Mouse (Mus musculus) embryonic facial prominence, embryonic 11.5 days (tissue): ENCODE results near the gene H6pd. TPM values are rescaled to one million over a fixed set of nuclear protein-coding genes. Genes with fewer than 3 reads are reported as not detected.
A peak's percentile ranks its signal among the peaks of the same experiment; 100 is the strongest.

ENCODE experiments used
- ATAC-seq: fragments of 200-750 bp; cut with Nextera tagmentation; replicated peaks from 2 replicates; pipeline ENCODE4 v1.8.0; 2017; ENCODE audit warnings: low read depth; ENCODE audit not compliant: insufficient number of reproducible peaks, low FRiP score, low TSS enrichment
- DNase-seq: peaks from one replicate; pipeline ENCODE4 v3.0.0-alpha.2; 2015; ENCODE audit warnings: low spot score
- H3K27ac ChIP-seq: fragments of 300-500 bp; sonication (generic); replicated peaks from 2 replicates; pipeline ENCODE4 v1.5.1; 2014; ENCODE audit warnings: mild to moderate bottlenecking, low read depth, low read length, control low read depth
- H3K27me3 ChIP-seq: fragments of 300-500 bp; sonication (generic); 2 replicates; pipeline ENCODE4 v1.6.1; 2014; ENCODE audit warnings: mild to moderate bottlenecking, low read length, moderate library complexity, mixed read lengths; ENCODE audit not compliant: control insufficient read depth, insufficient read depth
- H3K36me3 ChIP-seq: fragments of 300-500 bp; sonication (generic); replicated peaks from 2 replicates; pipeline ENCODE4 v1.6.1; 2014; ENCODE audit warnings: low read depth, mild to moderate bottlenecking, low read length, moderate library complexity, mixed read lengths; ENCODE audit not compliant: control insufficient read depth, insufficient read depth
- H3K4me1 ChIP-seq: fragments of 300-500 bp; sonication (generic); 2 replicates; pipeline ENCODE4 v1.6.1; 2014; ENCODE audit warnings: low read length, mixed read lengths; ENCODE audit not compliant: control insufficient read depth, insufficient read depth
- H3K4me2 ChIP-seq: fragments of 300-500 bp; sonication (generic); 2 replicates; pipeline ENCODE4 v1.6.1; 2014; ENCODE audit warnings: low read depth, mild to moderate bottlenecking, control low read depth, low read length, moderate library complexity
- H3K4me3 ChIP-seq: fragments of 300-500 bp; sonication (generic); 2 replicates; pipeline ENCODE4 v1.5.1; 2014; ENCODE audit warnings: low read depth, low read length, control low read depth
- H3K9ac ChIP-seq: fragments of 300-500 bp; sonication (generic); replicated peaks from 2 replicates; pipeline ENCODE4 v1.6.1; 2014; ENCODE audit warnings: mild to moderate bottlenecking, control low read depth, low read length
- H3K9me3 ChIP-seq: fragments of 300-500 bp; sonication (generic); replicated peaks from 2 replicates; pipeline ENCODE4 v1.6.1; 2016; ENCODE audit warnings: mild to moderate bottlenecking, low read length, inconsistent platforms, mixed read lengths; ENCODE audit not compliant: control insufficient read depth
- WGBS: fragments of 180-500 bp; shearing (Covaris S2); extraction: QIAGEN DNeasy Blood & Tissue Kit; methylation state at CpG from one replicate; pipeline ENCODE4 v1.1.7; 2014; 5-methylcytosine and 5-hydroxymethylcytosine counted together
- polyA plus RNA-seq: library from polyadenylated mRNA; unstranded; fragments of >200 nt; fragmentation: Nextera tagmentation; extraction: Ambion mirVana; gene quantifications from 2 replicates; pipeline ENCODE4 v1.2.1, GENCODE M21; 2014

Gene H6pd
- polyA plus RNA-seq, 1 experiment from 2014 or later, result 3.2 TPM

DNA sequence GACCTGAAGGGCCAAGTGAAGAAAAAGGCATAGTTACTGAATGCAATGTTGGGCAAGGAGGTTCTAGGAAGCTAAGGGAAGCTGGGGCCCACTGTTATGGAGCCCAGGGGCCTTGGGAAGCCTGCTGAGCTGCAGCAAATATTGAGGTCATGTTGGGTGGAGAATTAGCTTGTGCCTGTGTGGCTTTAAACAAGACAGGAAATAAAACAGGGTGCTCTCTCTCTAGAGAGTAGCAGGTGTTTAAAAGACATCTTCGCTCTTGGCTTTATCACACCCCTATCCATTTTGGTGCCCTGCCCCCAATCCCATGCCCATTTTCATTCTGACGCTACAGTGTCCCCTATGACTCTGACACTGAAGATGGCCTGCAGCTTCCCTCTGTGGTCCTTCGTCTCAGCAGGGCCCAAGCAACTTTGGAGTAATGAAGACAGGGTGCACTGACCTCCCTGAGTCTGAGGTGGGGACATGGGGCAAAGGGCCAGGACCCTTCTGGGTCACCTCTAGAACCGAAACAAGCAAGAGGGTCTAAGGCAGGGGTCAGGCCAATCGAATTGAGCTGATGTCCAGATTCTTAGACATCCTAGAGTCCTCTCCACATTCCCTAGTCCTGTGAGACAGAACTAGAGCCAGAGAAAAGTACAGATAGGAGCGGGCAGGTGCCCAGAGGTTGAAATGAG, 1.4 kb upstream of the H6pd start:
- Histone ChIP-seq H3K27ac (no peak overlapping the region), H3K4me3 (no peak overlapping the region), H3K9ac (no peak overlapping the region), H3K4me2 (no peak overlapping the region), H3K9me3 (no peaks in the 10 kb centered on the region), H3K36me3 (no peaks in the 10 kb centered on the region), H3K4me1 (no peaks in the 10 kb centered on the region), H3K27me3 (no peaks in the 10 kb centered on the region)
- ATAC-seq (no peak), DNase-seq (no peak)
- 86% methylated on average over 6 of the region's 6 CpGs for WGBS

DNA sequence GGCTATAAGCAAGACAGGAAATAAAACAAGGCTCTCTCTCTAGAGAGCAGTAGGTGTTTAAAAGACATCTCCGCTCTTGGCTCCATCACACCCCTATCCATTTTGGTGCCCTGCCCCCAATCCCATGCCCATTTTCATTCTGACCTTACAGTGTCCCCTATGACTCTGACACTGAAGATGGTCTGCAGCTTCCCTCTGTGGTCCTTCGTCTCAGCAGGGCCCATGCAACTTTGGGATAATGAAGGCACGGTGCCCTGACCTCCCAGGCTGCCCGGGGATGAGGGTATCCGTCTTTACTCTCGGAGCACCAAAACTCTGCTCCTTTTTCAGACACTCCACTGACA, 736 bp upstream of the H6pd start:
- no peak overlapping the region for H3K4me2 ChIP-seq
- no peak overlapping the region; the same call in 1 of the 2 replicates for H3K9ac ChIP-seq
- DNase-seq (no peak), ATAC-seq (no peak)
- H3K4me3 ChIP-seq, result no peak overlapping the region; the same call in 1 of the 2 replicates
- H3K27me3 ChIP-seq, result no peaks in the 10 kb centered on the region
- H3K9me3 ChIP-seq, result no peaks in the 10 kb centered on the region
- no peaks in the 10 kb centered on the region for H3K36me3 ChIP-seq
- no peaks in the 10 kb centered on the region for H3K4me1 ChIP-seq
- H3K27ac ChIP-seq, result no peak overlapping the region
- 76% methylated on average over 6 of the region's 6 CpGs for WGBS

DNA sequence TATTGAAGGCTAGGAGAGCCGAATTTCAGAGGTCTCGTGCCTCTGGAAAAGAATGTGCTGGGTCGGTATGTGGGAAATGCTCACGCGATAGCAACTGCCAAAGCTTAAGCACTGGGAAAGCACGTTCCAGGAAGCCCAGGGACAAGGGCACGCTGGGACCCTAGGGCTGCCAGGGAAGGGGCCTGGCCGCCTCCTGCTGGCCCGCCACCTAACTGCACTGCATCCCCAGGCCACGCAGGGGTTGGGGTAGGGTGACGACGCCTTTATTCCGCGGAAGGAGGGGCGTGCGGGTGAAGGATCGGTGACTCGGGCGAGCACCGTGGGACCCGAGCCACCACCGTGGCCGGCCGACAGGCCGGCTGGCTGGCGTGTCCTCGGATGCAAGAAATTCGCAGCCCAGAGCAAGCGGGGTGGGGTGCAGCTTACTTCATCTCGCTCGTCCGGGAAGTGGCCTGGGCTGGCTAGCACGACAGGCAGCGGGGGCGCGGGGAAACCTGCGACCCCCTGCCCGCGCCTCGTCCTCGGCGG, 434 bp downstream of the H6pd start:
- WGBS, result under 1% methylated on average over 41 of the region's 42 CpGs
- Histone ChIP-seq H3K4me2 (peak overlapping the region; percentile 84), H3K27me3 (no peaks in the 10 kb centered on the region), H3K9me3 (no peaks in the 10 kb centered on the region), H3K27ac (peak overlapping the region; percentile 85), H3K9ac (peak overlapping the region; percentile 83), H3K4me3 (peak overlapping the region; percentile 70), H3K36me3 (no peaks in the 10 kb centered on the region), H3K4me1 (no peaks in the 10 kb centered on the region)
- DNase-seq (peak; percentile 83), ATAC-seq (peak; percentile 86)

DNA sequence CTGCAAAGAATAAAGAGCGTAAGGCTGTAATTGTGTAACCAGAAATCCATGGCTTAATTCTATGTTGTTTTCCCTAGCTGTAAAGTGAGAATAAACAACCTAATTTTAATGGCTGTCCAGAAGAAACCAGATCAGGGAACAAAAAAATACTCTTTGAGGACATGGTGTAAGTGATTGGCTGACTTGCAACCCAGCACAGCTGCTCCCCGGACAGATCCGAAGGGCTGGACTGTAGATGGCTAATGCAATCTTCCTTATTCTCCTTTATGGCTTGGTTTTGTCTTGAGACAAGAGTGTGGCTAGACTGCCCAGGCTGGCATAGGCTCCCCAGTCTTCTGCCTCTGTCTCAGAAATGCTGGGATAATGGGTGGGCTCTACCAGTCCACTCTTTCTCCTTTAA, 1.4 kb downstream of the H6pd start:
- 94% methylated on average over 3 of the region's 3 CpGs for WGBS
- H3K4me1 ChIP-seq, result no peaks in the 10 kb centered on the region
- H3K9me3 ChIP-seq, result no peaks in the 10 kb centered on the region
- no peak overlapping the region for H3K4me3 ChIP-seq
- no peaks in the 10 kb centered on the region for H3K36me3 ChIP-seq
- no peak for ATAC-seq
- H3K27ac ChIP-seq, result no peak overlapping the region
- no peak overlapping the region for H3K4me2 ChIP-seq
- H3K27me3 ChIP-seq, result no peaks in the 10 kb centered on the region
- H3K9ac ChIP-seq, result no peak overlapping the region
- DNase-seq, result no peak

DNA sequence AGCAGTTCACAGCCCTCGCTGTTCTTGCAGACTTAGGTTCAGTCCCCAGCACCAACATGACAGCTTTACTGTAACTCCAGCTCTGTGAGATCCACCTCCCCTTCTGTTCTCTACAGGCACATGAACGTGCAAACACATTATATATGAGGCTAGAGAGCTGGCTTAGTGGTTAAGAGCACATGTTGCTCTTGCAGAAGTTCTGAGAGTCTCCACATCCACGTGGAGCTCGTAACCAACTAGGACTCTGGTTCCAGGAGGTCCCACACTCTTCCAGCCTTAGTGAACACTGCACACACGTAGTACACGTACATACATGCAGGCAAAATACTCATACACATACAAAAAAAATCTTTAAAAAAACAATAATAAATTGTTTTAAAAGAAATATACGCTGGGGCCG, 1.8 kb downstream of the H6pd start:
- DNase-seq (no peak), ATAC-seq (no peak)
- Histone ChIP-seq H3K36me3 (no peaks in the 10 kb centered on the region), H3K9ac (no peak overlapping the region), H3K4me2 (no peak overlapping the region), H3K4me1 (no peaks in the 10 kb centered on the region; the same call in 1 of the 2 replicates), H3K4me3 (no peak overlapping the region), H3K9me3 (no peaks in the 10 kb centered on the region), H3K27ac (no peak overlapping the region), H3K27me3 (no peaks in the 10 kb centered on the region)
- 81% methylated on average over 8 of the region's 8 CpGs for WGBS

DNA sequence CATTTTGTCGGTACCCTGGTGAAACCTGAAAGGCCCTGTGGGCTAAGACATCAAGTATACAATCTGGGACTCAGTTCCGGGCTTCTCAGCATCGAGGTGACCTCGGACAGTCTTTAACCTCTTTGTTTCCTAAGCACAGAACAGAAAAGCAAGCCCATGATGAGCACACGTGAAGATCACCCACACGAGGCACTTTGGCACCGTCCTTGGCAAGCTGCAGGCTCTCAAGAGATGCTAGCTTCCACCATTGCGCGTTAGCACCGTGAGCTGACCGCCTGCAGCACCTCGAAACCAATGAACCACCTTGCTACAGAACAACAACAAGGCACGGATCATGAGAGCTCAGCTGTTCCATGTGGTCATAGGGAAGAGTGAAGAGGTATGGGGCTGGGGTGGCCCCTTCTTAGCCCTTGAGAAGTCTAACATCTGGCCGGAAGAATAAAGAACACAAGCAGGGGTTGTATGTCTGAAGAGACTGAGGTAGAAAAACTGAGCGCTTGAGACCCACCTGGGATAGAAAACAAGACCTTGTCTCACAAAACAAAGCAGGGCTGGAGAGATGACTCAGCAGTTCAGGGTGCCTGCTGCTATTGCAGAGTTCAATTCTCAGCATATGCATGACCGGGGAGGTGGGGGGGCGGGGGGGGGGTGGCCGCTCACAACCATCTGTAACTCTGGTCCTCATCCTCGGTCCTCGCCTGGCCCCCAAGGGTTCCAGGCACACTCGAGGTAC, 2.5 kb downstream of the H6pd start:
- H3K4me2 ChIP-seq, result no peak overlapping the region
- no peak overlapping the region for H3K4me3 ChIP-seq
- no peak overlapping the region for H3K9ac ChIP-seq
- ATAC-seq (no peak), DNase-seq (no peak)
- no peaks in the 10 kb centered on the region; the same call in 1 of the 2 replicates for H3K4me1 ChIP-seq
- no peak overlapping the region for H3K27ac ChIP-seq
- no peaks in the 10 kb centered on the region for H3K27me3 ChIP-seq
- H3K9me3 ChIP-seq, result no peaks in the 10 kb centered on the region
- WGBS, result 84% methylated on average over 21 of the region's 21 CpGs
- H3K36me3 ChIP-seq, result no peaks in the 10 kb centered on the region

DNA sequence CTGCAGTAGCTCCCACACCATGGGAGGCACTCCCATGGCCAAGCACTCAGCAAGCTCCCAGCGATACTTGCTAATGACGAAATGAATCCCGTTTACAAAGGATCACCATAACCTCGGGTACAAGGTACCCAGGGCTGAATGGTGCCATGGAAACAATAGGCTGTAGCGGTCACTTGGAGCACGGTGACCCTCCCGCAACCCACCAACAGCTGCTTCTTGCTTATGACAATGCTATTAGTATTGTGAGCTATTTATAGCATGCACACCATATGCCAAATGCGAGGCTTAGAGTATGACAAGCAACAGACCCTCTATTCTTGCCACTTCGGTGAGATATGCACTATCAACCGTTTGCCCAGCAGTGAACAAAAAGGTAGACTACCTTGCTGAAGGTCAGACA, 3.6 kb downstream of the H6pd start:
- H3K4me1 ChIP-seq, result no peaks in the 10 kb centered on the region; the same call in 1 of the 2 replicates

DNA sequence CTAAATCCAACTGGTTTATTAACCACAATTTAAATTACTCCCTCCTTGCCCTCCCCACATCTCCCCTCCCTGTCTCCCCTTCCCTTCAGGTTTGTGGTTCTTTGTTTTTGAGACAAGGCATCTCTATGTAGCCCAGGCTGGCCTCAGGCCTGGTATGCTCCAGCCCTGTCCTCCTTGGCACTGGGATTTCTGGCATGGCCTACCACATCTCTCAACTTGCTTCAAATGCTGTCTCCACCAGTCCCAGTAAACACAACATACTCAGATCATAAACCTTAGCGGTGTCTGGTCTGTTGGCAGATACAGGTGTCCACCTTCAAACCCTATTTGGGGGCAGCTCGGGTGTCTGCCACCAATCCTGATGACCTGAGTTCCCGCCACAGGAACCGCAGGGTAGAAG, 5.2 kb downstream of the H6pd start:
- Histone ChIP-seq H3K4me3 (no peak overlapping the region), H3K36me3 (no peaks in the 10 kb centered on the region), H3K9me3 (no peaks in the 10 kb centered on the region), H3K27ac (no peak overlapping the region), H3K4me2 (no peak overlapping the region), H3K4me1 (no peaks in the 10 kb centered on the region; the same call in 1 of the 2 replicates), H3K9ac (no peak overlapping the region), H3K27me3 (no peaks in the 10 kb centered on the region)
- no peak for DNase-seq
- WGBS, result 85% methylated on average over 4 of the region's 4 CpGs
- no peak for ATAC-seq

More for the DNA sequence above, 3.6 kb downstream of the H6pd start:
- no peaks in the 10 kb centered on the region for H3K27me3 ChIP-seq
- no peak overlapping the region for H3K27ac ChIP-seq
- no peak for DNase-seq
- H3K4me2 ChIP-seq, result no peak overlapping the region
- 92% methylated on average over 10 of the region's 10 CpGs for WGBS
- H3K36me3 ChIP-seq, result no peaks in the 10 kb centered on the region
- H3K9me3 ChIP-seq, result no peaks in the 10 kb centered on the region
- ATAC-seq, result no peak
- no peak overlapping the region for H3K9ac ChIP-seq
- no peak overlapping the region for H3K4me3 ChIP-seq
